Comparison of ENCODE assay signal across 16 mouse cellular contexts in the genomic region with DNA sequence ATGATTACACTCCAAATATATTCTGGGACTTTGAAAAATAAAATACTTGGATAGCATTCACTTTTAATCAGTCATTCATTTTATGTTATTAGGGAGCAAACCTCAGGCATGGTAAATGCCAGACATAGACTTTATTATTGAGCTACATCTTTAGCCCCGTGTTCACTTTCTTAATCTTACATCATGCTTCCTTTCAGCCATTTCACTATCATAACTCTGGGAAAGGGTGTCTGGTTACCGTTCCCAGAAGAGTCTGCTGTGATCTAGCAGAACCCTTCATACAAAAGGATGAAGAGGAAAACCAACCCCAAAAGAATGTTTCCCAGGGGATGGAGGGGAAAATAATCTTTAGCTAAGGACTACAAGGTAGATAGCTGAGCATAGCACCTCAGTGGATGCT.
"Had no signal": no experiment of that assay in that cellular context is flagged by ENCODE, and none has a peak within 500 bp of the region (broad histone marks: within the 10 kb centered on the region; RNA-seq: fewer than 3 reads in every experiment).

No protein-coding gene starts in this region.

- DNase-seq: liver, postnatal 0 days; lung, adult 2 months; lung, postnatal 4 days; midbrain, embryonic 14.5 days; right cerebral cortex, postnatal 14 days; thymus, adult 2 months; thymus, postnatal 25 days; thymus, postnatal 4 days had no signal

- H3K9me3 ChIP-seq: liver, embryonic 15.5 days; lung, embryonic 15.5 days; midbrain, embryonic 10.5 days; midbrain, embryonic 12.5 days; neural tube, embryonic 12.5 days; stomach, embryonic 15.5 days had no signal

- H3K9ac ChIP-seq: liver, embryonic 15.5 days; liver, postnatal 0 days; lung, embryonic 15.5 days; midbrain, embryonic 12.5 days; neural tube, embryonic 12.5 days; stomach, embryonic 15.5 days had no signal

- H3K27me3 ChIP-seq: liver, embryonic 15.5 days; lung, embryonic 15.5 days; midbrain, embryonic 12.5 days; neural tube, embryonic 12.5 days; stomach, embryonic 15.5 days had no signal

- H3K4me2 ChIP-seq: liver, embryonic 15.5 days; lung, embryonic 15.5 days; midbrain, embryonic 12.5 days; neural tube, embryonic 12.5 days; stomach, embryonic 15.5 days had no signal

- ATAC-seq: liver, postnatal 0 days; lung, postnatal 0 days had no signal

- H3K4me3 ChIP-seq: liver, embryonic 15.5 days; lung, embryonic 15.5 days; midbrain, embryonic 10.5 days; midbrain, embryonic 12.5 days; neural tube, embryonic 12.5 days; stomach, embryonic 15.5 days had no signal

- H3K27ac ChIP-seq: liver, embryonic 15.5 days; lung, embryonic 15.5 days; midbrain, embryonic 10.5 days; midbrain, embryonic 12.5 days; neural tube, embryonic 12.5 days; stomach, embryonic 15.5 days; stomach, postnatal 0 days had no signal

- H3K36me3 ChIP-seq: liver, embryonic 15.5 days; lung, embryonic 15.5 days; midbrain, embryonic 10.5 days; midbrain, embryonic 12.5 days; neural tube, embryonic 12.5 days; stomach, embryonic 15.5 days had no signal

- H3K4me1 ChIP-seq: liver, embryonic 15.5 days; lung, embryonic 15.5 days; midbrain, embryonic 10.5 days; midbrain, embryonic 12.5 days; neural tube, embryonic 12.5 days; stomach, embryonic 15.5 days had no signal
